Mouse (Mus musculus) lung, adult 2 months (tissue): ENCODE results near the gene Vamp5.

Source experiments
- CTCF ChIP-seq: fragments of 200-500 bp; IDR thresholded peaks from 2 replicates; pipeline ENCODE4 v1.5.1; 2011; ENCODE audit warnings: mild to moderate bottlenecking, low read length, control low read depth; ENCODE audit not compliant: insufficient read depth
- POLR2A ChIP-seq: fragments of 200-500 bp; IDR thresholded peaks from 2 replicates; pipeline ENCODE4 v1.6.1; 2011; ENCODE audit warnings: low read depth, mild to moderate bottlenecking, control low read depth, low read length, borderline replicate concordance; ENCODE audit errors: extremely low read depth

- no peak for TF ChIP-seq CTCF
- no peak for TF ChIP-seq POLR2A
Measured at GRCm38 (mm10) chr6:72396837-72397251, 16.6 kb upstream of the Vamp5 start.
